Mouse (Mus musculus): Measurements from ENCODE around the gene Acot7. TPM values are rescaled to one million over a fixed set of nuclear protein-coding genes. Genes with fewer than 3 reads are reported as not detected.

Acot7 gene
- polyA plus RNA-seq, 1 experiment = not detected

GRCm38 (mm10) chr4:152253183-152253759 lies 75.3 kb downstream of the Acot7 start:
- H3K27ac ChIP-seq (ENCODE audit: insufficient read depth, low read depth, low read length) = no peak overlapping the region
- no peak overlapping the region for H3K4me3 ChIP-seq (ENCODE audit: insufficient read depth, low read depth, low read length)
- WGBS = 70% methylated on average over 9 of the region's 9 CpGs
- H3K4me1 ChIP-seq (ENCODE audit: control insufficient read depth, insufficient read depth, low read length) = peaks cover 48% of the 10 kb centered on the region
- TF ChIP-seq CTCF (IDR thresholded peaks at IDR 0.05; ENCODE audit: insufficient read depth, low read depth, low read length) (no peak), POLR2A (IDR thresholded peaks at IDR 0.05; ENCODE audit: insufficient read depth, low read depth, low read length) (no peak)

- H3K27ac ChIP-seq (ENCODE audit: insufficient read depth, low read depth, low read length) = no peak overlapping the region
- TF ChIP-seq POLR2A (IDR thresholded peaks at IDR 0.05; ENCODE audit: insufficient read depth, low read depth, low read length) (no peak), CTCF (IDR thresholded peaks at IDR 0.05; ENCODE audit: insufficient read depth, low read depth, low read length) (no peak)
- H3K4me1 ChIP-seq (ENCODE audit: control insufficient read depth, insufficient read depth, low read length) = peaks cover 55% of the 10 kb centered on the region
- H3K4me3 ChIP-seq (ENCODE audit: insufficient read depth, low read depth, low read length) = no peak overlapping the region
- WGBS = 17% methylated on average over 6 of the region's 6 CpGs
Measured at GRCm38 (mm10) chr4:152257070-152257469, 79.1 kb downstream of the Acot7 start.

GRCm38 (mm10) chr4:152260451-152260850 lies 82.5 kb downstream of the Acot7 start:
- Histone ChIP-seq H3K27ac (ENCODE audit: insufficient read depth, low read depth, low read length) (no peak overlapping the region), H3K4me3 (ENCODE audit: insufficient read depth, low read depth, low read length) (no peak overlapping the region), H3K4me1 (ENCODE audit: control insufficient read depth, insufficient read depth, low read length) (peaks cover 69% of the 10 kb centered on the region)
- 68% methylated on average over 8 of the region's 8 CpGs for WGBS
- TF ChIP-seq CTCF (IDR thresholded peaks at IDR 0.05; ENCODE audit: insufficient read depth, low read depth, low read length) (no peak), POLR2A (IDR thresholded peaks at IDR 0.05; ENCODE audit: insufficient read depth, low read depth, low read length) (no peak)

- 29% methylated on average over 9 of the region's 9 CpGs for WGBS
- no peak for TF ChIP-seq POLR2A (IDR thresholded peaks at IDR 0.05; ENCODE audit: insufficient read depth, low read depth, low read length)
- no peak for TF ChIP-seq CTCF (IDR thresholded peaks at IDR 0.05; ENCODE audit: insufficient read depth, low read depth, low read length)
- Histone ChIP-seq H3K4me3 (ENCODE audit: insufficient read depth, low read depth, low read length) (no peak overlapping the region), H3K4me1 (ENCODE audit: control insufficient read depth, insufficient read depth, low read length) (peaks cover 71% of the 10 kb centered on the region), H3K27ac (ENCODE audit: insufficient read depth, low read depth, low read length) (peak overlapping the region; percentile 48)
Measured at GRCm38 (mm10) chr4:152262187-152262586, 84.3 kb downstream of the Acot7 start.

GRCm38 (mm10) chr4:152263089-152263488 lies 85.2 kb downstream of the Acot7 start:
- peak overlapping the region; percentile 48; the same call in 1 of the 2 replicates for H3K27ac ChIP-seq (ENCODE audit: insufficient read depth, low read depth, low read length)
- 72% methylated on average over 9 of the region's 9 CpGs for WGBS
- H3K4me3 ChIP-seq (ENCODE audit: insufficient read depth, low read depth, low read length) = no peak overlapping the region
- H3K4me1 ChIP-seq (ENCODE audit: control insufficient read depth, insufficient read depth, low read length) = peaks cover 75% of the 10 kb centered on the region
- TF ChIP-seq CTCF (IDR thresholded peaks at IDR 0.05; ENCODE audit: insufficient read depth, low read depth, low read length) = no peak
- no peak for TF ChIP-seq POLR2A (IDR thresholded peaks at IDR 0.05; ENCODE audit: insufficient read depth, low read depth, low read length)

DNA sequence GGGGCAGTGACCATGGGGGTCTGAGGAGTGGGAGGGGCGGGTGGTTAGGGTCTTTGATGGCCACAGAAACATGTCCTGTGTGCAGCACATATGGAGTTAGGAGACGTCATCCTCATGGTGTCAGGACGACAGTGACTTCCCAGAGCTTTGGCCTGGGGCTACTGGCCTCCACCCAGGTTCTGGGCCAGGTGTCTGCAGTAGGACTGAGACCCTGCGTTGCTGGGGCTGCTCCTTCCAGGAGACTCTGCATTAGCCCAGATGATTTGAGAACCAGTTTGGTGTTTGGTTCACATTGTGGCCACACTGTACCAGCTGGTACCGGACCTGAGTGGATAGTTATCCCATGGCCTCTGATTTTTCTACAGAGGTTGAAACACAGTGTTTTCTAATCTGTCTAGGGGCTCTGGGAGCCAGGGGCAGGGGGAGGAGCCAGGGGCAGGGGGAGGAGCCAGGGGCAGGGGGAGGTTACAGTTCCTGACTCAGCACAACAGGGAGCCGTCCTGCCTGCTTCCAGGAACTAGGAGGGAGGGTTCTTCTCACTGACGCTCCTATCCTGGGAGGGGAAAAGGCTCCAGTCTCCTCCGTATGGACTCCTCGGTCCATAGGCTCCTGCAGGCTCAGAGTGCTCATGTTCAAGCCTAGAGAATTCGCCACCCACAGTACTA lies 85.7 kb downstream of the Acot7 start:
- 50% methylated on average over 10 of the region's 10 CpGs for WGBS
- H3K27ac ChIP-seq (ENCODE audit: insufficient read depth, low read depth, low read length) = peak overlapping the region; percentile 50; the same call in 1 of the 2 replicates
- H3K4me1 ChIP-seq (ENCODE audit: control insufficient read depth, insufficient read depth, low read length) = peaks cover 75% of the 10 kb centered on the region

DNA sequence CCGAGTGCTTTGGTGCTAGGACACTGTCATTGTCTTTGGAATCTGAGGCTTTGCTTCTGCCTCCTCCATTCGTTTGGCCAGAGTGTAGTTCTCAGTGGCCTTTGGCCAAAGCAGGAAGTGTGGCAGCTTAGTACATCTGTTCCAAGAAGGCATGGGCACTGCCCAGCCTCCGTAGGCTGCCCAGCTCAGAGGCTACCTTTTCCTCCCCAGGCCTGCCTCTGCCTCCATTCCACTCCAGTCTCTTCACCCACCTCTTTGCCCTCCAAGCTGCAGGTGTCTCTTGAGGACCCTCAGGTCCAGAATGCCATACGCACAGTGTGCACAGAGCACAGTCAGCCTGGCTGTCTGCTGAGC lies 86.2 kb downstream of the Acot7 start:
- peak overlapping the region; percentile 50 for H3K27ac ChIP-seq (ENCODE audit: insufficient read depth, low read depth, low read length)
- peaks cover 78% of the 10 kb centered on the region for H3K4me1 ChIP-seq (ENCODE audit: control insufficient read depth, insufficient read depth, low read length)
- WGBS = 40% methylated on average over 4 of the region's 4 CpGs
- TF ChIP-seq POLR2A (IDR thresholded peaks at IDR 0.05; ENCODE audit: insufficient read depth, low read depth, low read length) = no peak
- TF ChIP-seq CTCF (IDR thresholded peaks at IDR 0.05; ENCODE audit: insufficient read depth, low read depth, low read length) = no peak
- H3K4me3 ChIP-seq (ENCODE audit: insufficient read depth, low read depth, low read length) = no peak overlapping the region

More for the DNA sequence above, 85.7 kb downstream of the Acot7 start:
- H3K4me3 ChIP-seq (ENCODE audit: insufficient read depth, low read depth, low read length) = no peak overlapping the region
- TF ChIP-seq POLR2A (IDR thresholded peaks at IDR 0.05; ENCODE audit: insufficient read depth, low read depth, low read length) = no peak
- no peak for TF ChIP-seq CTCF (IDR thresholded peaks at IDR 0.05; ENCODE audit: insufficient read depth, low read depth, low read length)

- no peak for TF ChIP-seq POLR2A (IDR thresholded peaks at IDR 0.05; ENCODE audit: insufficient read depth, low read depth, low read length)
- TF ChIP-seq CTCF (IDR thresholded peaks at IDR 0.05; ENCODE audit: insufficient read depth, low read depth, low read length) = no peak
- Histone ChIP-seq H3K27ac (ENCODE audit: insufficient read depth, low read depth, low read length) (no peak overlapping the region), H3K4me1 (ENCODE audit: control insufficient read depth, insufficient read depth, low read length) (peaks cover 78% of the 10 kb centered on the region), H3K4me3 (ENCODE audit: insufficient read depth, low read depth, low read length) (no peak overlapping the region)
- 85% methylated on average over 9 of the region's 9 CpGs for WGBS
Measured at GRCm38 (mm10) chr4:152264867-152265568, 87.1 kb downstream of the Acot7 start.

- Histone ChIP-seq H3K27ac (ENCODE audit: insufficient read depth, low read depth, low read length) (peak overlapping the region; percentile 1; the same call in 1 of the 2 replicates), H3K4me3 (ENCODE audit: insufficient read depth, low read depth, low read length) (no peak overlapping the region), H3K4me1 (ENCODE audit: control insufficient read depth, insufficient read depth, low read length) (peaks cover 74% of the 10 kb centered on the region)
- WGBS = 23% methylated on average over 5 of the region's 5 CpGs
- TF ChIP-seq POLR2A (IDR thresholded peaks at IDR 0.05; ENCODE audit: insufficient read depth, low read depth, low read length) = no peak
Measured at GRCm38 (mm10) chr4:152265791-152266190, 87.9 kb downstream of the Acot7 start.
